Mouse (Mus musculus): Measurements from ENCODE around the gene Kcne3. TPM values are rescaled to one million over a fixed set of nuclear protein-coding genes. Genes with fewer than 3 reads are reported as not detected.

Kcne3 gene
- total RNA-seq, 2 experiments from 2014 or later: 1.0 to 1.1 TPM

DNA sequence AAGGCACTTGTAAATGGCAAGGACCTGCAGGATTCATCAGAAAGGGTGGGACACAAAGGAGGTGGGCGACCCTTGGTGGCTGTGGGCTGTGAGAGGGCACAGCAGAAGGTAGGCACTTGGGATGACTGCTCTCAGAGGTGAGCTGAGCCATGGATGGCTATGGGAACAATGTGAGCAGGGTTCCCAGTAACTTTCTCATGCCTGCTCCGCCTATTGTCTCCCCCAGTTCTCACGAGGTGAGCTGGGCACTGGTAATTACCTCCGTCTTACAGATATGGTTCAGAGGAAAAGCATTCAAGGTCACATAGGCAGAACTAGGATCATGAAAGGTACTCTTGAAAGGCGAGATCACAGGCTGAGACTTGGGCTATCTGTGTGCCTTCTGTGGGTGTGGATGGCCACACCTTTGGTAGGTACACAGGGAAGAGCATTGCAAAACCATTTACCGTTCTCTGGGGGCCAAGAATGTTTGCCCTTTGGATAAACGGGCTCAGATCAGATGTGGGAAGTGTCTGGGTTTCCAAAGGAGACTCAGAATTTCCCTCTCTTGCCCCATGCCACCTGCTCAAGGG lies 3.6 kb downstream of the Kcne3 start:
- DNase-seq (ENCODE audit: low spot score): no peak
- intact Hi-C loops (cut with DNase I): loop anchor here (5.0 kb wide), 1 partner anchor 43 kb away; no protein-coding TSS in a partner anchor

DNA sequence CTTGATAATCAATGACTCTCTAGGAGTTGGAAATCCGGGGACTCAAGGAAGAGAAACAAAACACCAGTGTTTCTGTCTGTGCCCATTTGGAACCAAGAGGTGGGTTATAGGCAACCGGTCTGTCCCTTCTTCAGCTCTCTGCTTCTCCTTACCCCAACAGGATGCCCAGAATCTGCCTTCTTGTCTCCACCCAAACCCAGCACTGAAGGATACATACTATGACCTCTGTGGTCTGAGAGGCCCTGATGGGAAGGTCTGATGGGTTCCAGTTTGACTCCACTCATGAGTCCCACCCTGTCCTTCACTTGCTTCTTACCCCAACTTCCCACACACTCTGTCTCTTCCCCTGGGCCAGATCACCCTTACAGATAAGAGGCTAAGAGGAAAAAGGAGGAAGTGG lies 4.9 kb downstream of the Kcne3 start:
- intact Hi-C loops (cut with DNase I): no loop called here
- no peak for DNase-seq (ENCODE audit: low spot score)

DNA sequence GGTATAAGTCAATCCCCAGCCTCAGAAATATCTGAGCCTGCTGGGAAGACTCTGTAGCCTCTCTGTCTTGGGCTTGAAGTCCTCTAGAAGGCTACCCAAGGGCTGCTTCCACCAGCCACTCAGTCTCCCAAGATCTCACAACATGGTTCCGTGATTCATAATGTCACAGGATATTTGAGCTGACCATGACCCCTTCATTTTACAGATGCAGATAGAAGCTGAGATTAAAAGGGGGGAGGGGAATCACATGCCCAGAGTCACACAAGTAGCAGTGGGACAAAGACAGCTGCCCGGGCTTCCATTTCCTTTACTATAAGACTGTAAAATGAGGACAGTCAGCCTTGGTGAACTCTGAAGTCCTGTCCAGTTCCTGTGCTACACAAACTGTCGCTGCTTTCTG lies 5.3 kb downstream of the Kcne3 start:
- intact Hi-C loops (cut with DNase I): loop anchor here (2.0 kb wide), 1 partner anchor 23 kb away; the partner anchor contains the start of gene Lipt2
- DNase-seq (ENCODE audit: low spot score): no peak

DNA sequence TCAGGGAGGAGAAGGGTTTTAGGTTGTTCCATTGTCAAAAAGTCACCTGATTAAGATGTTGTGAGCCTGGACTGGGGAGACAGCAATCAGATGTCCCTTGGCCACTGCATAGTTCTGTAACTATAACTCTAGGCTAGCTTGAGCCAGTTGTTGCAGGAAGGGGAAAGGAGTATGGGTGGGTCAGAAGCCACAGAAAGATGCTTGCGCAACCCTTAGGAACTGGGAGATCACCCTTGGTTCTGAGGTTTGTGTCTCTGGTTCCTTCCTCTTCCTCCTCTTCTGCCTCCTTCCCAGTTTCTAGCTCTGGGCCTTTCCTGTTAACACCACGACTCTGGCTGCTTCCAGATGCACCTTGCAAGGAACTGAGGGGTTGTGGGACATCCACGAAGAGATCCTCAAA lies 6.1 kb downstream of the Kcne3 start:
- DNase-seq (ENCODE audit: low spot score): no peak
- intact Hi-C loops (cut with DNase I): loop anchor here (2.0 kb wide), 1 partner anchor 24 kb away; the partner anchor contains the start of gene Lipt2

DNA sequence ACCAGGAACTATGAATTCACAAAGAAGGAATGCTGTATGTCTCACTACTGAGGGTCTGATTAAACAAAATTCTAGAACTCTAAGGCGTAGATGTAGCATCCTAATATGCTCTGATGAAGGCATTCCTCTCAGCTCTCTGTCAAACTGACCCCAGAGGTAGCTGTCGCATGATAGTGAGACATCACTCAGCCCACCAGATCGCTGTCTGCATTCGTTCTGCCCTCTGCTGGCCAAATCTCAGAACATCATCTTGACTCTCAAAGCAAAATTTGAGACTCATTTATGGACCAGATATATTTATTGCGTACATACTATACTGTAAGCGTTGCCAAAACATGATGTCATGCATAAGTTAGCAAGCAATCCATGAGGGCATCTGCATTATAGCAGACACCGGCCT lies 11.3 kb downstream of the Kcne3 start:
- no peak for DNase-seq (ENCODE audit: low spot score)
- intact Hi-C loops (cut with DNase I): loop anchor here (2.0 to 5.0 kb wide), 2 partner anchors 180 to 199 kb away; partner anchors contain the start of gene Chrdl2

DNA sequence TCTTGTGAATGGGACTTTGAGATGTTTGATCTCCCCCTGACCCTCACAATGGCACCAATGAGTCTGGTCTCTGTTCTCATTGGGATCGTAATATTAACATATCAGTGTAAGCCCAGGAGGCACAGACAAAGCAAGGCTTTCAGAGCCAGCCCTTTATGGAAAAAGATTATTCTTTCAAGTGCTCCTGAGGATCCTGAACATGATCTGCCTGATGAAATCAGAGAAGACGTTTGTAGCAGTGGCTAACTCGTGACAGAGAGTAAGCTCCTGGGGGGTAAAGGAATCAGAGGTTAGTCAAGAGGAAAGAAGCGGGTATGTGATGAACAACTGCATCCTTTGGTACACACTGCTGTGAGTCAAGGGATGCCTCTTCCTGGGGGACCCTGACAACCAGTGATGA lies 13.9 kb downstream of the Kcne3 start:
- intact Hi-C loops (cut with DNase I): loop anchor here (1.0 kb wide), 1 partner anchor 44 kb away; no protein-coding TSS in a partner anchor
- no peak for DNase-seq (ENCODE audit: low spot score)

DNA sequence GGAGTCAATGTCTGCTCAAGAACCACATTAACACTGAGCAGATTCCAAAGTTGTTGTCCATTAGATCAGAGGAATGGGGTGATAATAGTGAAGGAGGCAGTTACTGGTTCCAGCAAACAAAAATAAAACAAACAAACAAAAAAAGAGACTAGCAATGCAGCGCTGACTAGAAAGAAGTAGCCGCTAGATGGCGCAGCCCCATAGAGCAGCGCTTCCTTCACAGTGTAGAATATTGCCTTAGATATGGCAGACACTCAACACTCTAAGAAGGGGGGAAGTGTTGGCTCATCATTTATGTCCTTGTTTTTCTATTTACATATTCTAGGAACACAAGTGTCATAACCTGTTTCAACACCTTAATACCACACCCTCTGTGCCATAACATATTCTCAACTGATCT lies 14.5 kb downstream of the Kcne3 start:
- no peak for DNase-seq (ENCODE audit: low spot score)
- intact Hi-C loops (cut with DNase I): loop anchor here (1.0 kb wide), 1 partner anchor 44 kb away; no protein-coding TSS in a partner anchor

DNA sequence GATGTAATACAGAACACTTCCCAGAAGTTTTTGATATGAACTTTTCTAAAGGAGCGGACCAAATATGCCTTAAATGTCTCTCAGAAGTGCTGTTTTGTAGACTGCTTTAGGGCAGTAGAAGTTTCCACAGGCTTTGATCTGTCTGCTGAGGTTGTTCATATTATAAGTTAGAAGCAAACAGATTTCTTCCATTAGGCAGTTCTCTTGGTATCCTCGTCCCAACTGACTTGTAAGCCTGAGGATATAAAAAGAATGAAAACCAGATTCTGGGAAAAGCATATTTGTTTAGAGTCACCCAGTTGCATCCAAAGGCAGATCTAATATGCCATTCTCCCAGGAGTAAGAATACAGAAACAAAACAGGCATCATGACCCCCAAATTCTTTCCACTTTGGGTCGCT lies 24.9 kb downstream of the Kcne3 start:
- no peak for DNase-seq (ENCODE audit: low spot score)
- intact Hi-C loops (cut with DNase I): no loop called here

DNA sequence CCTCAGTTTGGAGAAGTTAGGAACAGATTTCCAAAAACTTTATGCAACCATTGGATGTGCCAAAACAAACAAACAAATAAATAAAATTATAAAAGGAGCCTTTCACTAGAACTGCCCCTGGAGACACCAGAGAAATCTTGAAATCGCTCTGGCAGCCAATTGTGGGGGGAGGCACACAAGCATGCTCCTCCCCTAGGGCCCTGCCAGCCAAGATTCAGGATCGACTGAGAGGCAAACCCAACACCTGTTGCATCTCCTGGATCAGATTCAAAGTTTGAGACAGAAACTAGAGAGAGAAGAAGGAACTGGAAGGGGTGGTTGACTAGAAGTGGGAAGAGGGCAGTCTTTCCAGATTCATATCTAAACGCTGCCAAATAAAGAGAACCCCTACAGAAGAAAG lies 27.3 kb downstream of the Kcne3 start:
- DNase-seq (ENCODE audit: low spot score): no peak
- intact Hi-C loops (cut with DNase I): no loop called here

DNA sequence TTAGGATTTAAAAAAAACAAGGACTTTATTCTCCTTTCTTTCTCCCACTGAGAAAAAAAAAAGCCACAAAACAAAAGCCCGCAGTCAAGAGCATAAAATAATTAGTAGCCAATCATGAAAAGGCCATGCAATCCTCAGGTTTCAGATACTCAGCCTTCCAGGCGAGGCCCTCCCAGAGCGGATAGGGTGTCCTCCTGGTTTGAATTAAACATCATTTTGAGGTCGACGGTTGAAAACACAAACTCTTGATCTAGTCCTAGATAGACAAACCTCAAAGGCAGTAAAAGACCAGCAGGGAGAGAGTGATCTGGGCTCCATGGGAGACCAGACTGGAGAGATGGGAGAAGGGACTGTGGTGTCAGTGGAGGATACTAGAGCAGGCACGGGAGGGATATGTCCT lies 28.6 kb downstream of the Kcne3 start:
- DNase-seq (ENCODE audit: low spot score): no peak
- intact Hi-C loops (cut with DNase I): no loop called here

DNA sequence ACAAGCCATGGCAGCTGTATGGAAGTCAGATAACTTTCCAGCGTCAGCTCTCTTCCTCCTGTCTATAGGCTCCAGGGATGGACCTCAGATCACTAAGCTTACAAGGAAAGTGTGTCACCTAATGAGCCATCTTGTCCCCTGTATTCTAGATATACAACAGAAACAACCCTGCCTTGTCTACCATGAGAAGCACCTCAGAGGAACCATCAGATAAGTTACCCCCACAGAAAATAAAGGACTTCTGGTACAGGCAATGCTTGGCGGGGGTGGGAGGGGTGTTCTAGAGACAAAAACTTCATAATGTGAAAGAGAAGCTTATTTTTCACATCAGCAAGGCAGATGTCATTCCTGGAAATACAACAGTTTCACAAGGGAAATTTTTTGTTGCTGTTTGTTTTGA lies 29.8 kb downstream of the Kcne3 start:
- intact Hi-C loops (cut with DNase I): no loop called here
- DNase-seq (ENCODE audit: low spot score): no peak

DNA sequence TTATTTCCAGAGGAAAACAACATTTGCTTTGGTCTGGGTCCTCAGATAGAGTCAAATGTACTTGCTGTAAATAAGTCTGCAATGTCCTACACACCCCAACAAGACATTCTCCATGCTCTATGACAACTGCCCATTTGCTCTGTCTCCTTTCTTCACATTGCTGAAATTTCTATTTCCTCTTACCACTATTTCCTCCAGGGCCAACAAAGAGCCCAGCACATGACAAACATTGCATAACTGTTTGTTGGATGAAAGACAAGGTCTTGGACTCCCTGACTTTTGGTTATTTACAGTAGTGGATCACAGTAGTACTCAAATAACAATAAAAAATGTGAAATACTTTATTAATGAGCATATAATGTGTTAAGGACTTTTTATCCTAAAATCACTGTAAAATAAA lies 31.6 kb downstream of the Kcne3 start:
- intact Hi-C loops (cut with DNase I): no loop called here
- DNase-seq (ENCODE audit: low spot score): no peak

DNA sequence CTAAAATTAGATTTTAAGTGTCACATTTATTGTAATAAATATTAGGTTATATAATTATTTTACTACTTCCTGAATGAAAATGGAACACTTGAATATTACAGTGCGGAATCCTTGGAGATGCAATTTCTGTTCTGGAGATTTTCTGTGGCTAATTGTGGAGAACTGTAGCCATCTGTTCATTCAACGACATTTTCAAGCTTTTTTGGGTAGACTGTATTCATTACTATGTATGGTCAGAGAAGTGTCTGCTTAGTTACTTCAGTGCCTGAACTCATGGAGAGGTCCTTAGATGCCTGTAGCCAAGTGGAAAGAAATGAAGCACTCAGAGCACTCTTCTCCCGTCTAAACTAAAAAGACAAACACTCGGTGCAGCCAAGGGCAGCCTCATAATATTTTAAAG lies 38.0 kb downstream of the Kcne3 start:
- DNase-seq (ENCODE audit: low spot score): no peak
- intact Hi-C loops (cut with DNase I): no loop called here

DNA sequence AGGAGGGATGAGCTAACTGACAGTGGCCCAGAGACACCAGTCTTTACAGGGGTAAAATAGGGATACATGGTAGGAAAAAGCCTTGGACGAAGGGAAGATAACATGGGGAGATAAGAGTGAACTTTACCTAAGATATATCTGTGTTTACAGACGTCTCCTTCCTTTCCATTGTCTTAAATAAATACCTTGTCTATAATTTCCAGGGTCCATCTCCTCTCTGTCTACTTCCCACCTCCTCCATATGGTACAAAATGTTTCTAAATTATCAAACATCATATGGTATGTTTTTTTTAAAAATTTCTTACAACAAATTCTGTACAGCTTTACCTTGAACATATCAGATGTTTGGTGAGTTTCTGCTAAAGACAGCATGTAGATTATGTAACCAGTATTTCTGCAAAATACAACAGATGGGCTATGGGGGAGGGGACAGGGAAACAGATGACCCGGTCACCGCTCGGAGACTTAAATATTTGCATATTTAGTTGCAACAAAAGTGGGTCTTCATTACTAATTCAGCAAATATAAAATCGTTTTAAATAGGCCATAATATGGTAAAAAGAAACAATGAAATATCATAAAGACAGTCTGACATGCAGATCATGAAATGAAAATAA lies 38.9 kb downstream of the Kcne3 start:
- DNase-seq (ENCODE audit: low spot score): no peak
- intact Hi-C loops (cut with DNase I): no loop called here

DNA sequence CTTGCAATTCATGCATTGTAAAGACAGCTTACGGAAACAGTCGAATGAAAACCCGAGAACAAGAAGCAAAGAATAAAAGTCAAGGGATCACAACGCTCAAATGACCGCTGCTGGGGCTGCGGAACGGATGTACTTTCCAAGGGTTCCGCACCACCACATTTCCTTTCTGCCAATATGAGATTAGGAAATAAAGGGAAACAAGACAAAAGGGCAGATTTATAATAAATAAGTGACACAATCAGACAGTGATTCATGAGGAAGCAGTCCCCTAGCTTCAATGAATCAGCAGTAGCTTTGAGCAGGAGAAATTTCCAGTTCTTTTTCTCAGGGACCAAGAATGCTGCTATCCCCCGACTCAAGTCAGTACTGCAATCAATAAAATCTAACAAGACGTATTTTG lies 39.7 kb downstream of the Kcne3 start:
- DNase-seq (ENCODE audit: low spot score): no peak

DNA sequence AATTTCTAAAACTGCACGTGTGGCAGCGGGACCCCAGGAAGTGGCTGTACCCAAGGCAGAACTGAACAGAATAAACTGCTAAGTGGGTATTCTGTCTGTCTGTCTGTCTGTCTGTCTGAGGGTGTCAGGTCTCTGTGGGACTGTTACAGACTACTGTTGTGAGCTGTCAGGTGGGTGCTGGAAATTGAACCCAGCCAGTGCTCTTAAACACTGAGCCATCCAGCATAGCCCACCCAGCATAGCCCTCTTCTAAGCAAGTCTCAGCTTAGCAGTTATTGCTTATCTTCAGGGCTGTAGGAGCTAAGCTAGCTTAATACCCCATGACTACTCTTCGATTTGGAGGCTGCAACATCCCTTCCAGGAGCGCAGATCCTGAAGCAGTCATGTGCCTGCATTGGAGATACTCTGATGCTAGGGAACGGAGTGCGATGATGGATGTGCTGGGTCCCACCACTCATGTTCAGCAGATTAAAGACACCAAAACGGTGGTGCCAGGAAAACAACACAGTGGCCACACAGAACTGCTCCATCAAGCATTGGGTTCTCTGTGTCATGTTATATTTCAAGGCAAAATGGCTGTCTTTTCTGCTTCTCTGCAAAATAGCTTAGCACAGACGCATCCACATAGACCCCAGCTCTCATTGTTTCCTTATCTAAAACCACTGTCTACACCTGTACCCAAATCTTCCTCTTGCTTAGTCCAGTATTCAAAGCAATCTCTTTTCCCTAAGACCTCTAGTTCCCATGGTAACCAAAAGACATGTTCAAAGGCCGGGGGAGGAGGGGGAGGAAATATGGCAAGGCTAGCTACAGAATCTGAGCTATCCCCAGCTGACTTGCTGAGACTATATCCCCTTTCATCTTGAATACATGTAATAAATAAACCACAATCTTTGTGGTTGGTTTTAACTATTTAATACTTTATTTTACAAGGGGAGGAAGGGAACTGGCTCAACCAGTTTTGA lies 40.6 kb downstream of the Kcne3 start:
- no peak for DNase-seq (ENCODE audit: low spot score)
- intact Hi-C loops (cut with DNase I): no loop called here

More for the DNA sequence above, 39.7 kb downstream of the Kcne3 start:
- intact Hi-C loops (cut with DNase I): no loop called here

DNA sequence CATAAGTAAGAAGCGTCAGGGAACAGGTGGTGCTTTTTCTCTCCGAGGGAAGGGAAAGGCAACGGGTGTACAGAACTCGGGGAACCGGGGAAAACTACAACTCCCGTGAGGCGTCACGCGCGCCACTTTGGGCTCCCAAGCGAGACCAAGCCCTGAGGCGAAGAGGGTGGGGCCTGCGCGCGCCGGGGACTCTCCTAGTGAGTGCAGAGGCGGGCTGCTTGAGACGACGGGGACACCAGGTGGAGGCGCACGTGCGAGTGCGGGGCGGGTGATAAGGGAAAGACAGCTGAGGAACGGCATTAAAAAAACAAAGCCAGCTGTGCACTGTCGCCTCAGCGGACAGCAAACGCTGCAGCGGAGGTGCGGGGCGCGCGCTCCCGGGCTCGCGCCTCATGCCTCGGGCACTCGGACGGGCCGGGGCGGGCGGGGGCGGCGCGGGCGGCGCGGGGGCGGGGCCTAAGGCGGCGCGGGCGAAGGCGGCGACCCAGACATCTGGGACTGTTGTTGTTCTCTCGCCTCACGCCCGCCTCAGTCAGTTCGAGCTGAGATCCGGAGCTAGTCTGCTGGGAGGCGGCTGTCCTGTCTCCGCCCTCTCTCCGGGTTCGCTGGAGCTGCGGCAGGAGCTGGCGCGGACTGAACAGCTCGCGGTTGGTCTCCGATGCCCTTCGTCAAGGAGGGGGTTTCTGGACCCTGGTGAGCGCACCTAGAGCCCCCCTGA lies 51.0 kb downstream of the Kcne3 start, which contains the start of gene Pgm2l1:
Gene Pgm2l1, plus strand, starts transcription at position 237 of the 718 bp plus-strand sequence.
- intact Hi-C loops (cut with DNase I): loop anchor here (2.0 kb wide), 1 partner anchor 105 kb away; no protein-coding TSS in a partner anchor

DNA sequence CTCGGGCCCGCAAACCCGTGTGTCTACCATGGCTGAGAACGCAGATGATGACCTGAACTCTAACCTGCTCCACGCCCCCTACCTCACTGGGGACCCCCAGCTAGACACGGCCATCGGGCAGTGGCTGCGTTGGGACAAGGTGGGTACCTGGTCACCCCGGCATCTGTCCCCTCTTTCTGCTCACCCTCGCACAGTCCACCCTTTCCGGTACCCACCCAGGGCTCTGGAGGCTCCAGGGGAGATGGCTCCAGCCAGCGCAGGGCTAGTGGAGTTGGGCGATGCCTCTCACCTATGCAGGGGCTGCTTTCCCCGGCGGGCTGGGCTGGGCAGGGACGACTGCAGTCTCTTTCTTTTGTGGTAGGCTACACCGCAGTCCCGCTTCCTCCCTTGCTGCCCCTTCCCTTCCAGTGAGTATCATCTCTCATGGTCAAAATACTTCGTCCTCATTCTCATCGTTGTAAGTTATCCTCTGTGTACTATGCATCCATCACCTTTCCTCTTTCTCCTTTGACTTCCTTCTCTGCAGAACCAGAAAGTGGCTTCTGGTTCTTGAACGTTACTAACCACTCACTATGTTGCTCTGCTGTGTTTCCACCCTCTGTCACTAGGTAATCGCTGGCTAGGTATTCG lies 51.7 kb downstream of the Kcne3 start:
- no peak for DNase-seq (ENCODE audit: low spot score)
- intact Hi-C loops (cut with DNase I): loop anchor here (2.0 kb wide), 1 partner anchor 105 kb away; no protein-coding TSS in a partner anchor

More for the DNA sequence above, 51.0 kb downstream of the Kcne3 start, which contains the start of gene Pgm2l1:
- peak; percentile 94 for DNase-seq (ENCODE audit: low spot score)

DNA sequence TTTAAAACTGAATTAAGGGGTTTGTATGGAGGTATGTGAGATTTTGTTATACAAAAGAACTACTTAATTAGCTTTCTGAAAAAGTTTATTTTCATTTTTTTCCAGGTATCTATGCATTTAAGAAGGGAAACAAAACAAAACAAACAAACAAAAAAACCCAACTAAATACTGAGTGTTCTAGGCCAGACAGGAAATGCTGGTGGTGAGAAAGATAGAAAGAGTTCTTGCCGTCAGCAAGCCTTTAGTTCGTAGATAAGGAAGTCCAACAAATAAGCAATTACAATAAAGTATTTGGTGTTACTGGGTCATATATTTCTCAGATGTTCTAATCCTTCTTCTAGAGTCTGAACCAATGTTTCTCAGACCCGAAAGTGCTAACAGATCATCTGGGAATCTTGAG lies 52.7 kb downstream of the Kcne3 start:
- no peak for DNase-seq (ENCODE audit: low spot score)
- intact Hi-C loops (cut with DNase I): no loop called here

Measured in heart, postnatal 25 days (tissue).